Mouse (Mus musculus): ENCODE results near the gene Actl6b. TPM values are rescaled to one million over a fixed set of nuclear protein-coding genes. Genes with fewer than 3 reads are reported as not detected.

The Actl6b gene
- total RNA-seq, 1 experiment from 2014 or later, result not detected

GRCm38 (mm10) chr5:137527413-137527812 is 25.9 kb upstream of the Actl6b start:
- no peak for ATAC-seq (replicated peaks; ENCODE audit: low read depth, poor library complexity, severe bottlenecking)

- no peak for ATAC-seq (replicated peaks; ENCODE audit: low read depth, poor library complexity, severe bottlenecking)
These were observed 24.9 kb upstream of the Actl6b start for GRCm38 (mm10) chr5:137528247-137528968.

GRCm38 (mm10) chr5:137529221-137529995 is 23.9 kb upstream of the Actl6b start:
- ATAC-seq (replicated peaks; ENCODE audit: low read depth, poor library complexity, severe bottlenecking), result no peak

GRCm38 (mm10) chr5:137530075-137530474 is 23.2 kb upstream of the Actl6b start:
- no peak for ATAC-seq (replicated peaks; ENCODE audit: low read depth, poor library complexity, severe bottlenecking)

GRCm38 (mm10) chr5:137530588-137531413 is 22.5 kb upstream of the Actl6b start:
- ATAC-seq (replicated peaks; ENCODE audit: low read depth, poor library complexity, severe bottlenecking), result 0 out of 2 replicates have a peak, but pooled peaks have one; percentile 5

- no peak for ATAC-seq (replicated peaks; ENCODE audit: low read depth, poor library complexity, severe bottlenecking)
These were observed 21.7 kb upstream of the Actl6b start for GRCm38 (mm10) chr5:137531414-137532130.

GRCm38 (mm10) chr5:137532131-137532807 is 21.0 kb upstream of the Actl6b start:
- no peak for ATAC-seq (replicated peaks; ENCODE audit: low read depth, poor library complexity, severe bottlenecking)

GRCm38 (mm10) chr5:137532808-137533116 is 20.6 kb upstream of the Actl6b start:
- ATAC-seq (replicated peaks; ENCODE audit: low read depth, poor library complexity, severe bottlenecking), result peak; percentile 15

- ATAC-seq (replicated peaks; ENCODE audit: low read depth, poor library complexity, severe bottlenecking), result peak; percentile 81
These were observed 20.0 kb upstream of the Actl6b start, which contains the start of the genes Epo and Gnb2 for GRCm38 (mm10) chr5:137533117-137533827. Epo (minus strand) TSS chr5:137533242. Gnb2 (minus strand) TSS chr5:137533510.

- no peak for ATAC-seq (replicated peaks; ENCODE audit: low read depth, poor library complexity, severe bottlenecking)
These were observed 18.6 kb upstream of the Actl6b start for GRCm38 (mm10) chr5:137534762-137535161.

- no peak for ATAC-seq (replicated peaks; ENCODE audit: low read depth, poor library complexity, severe bottlenecking)
These were observed 18.0 kb upstream of the Actl6b start for GRCm38 (mm10) chr5:137535318-137535717.

- no peak for ATAC-seq (replicated peaks; ENCODE audit: low read depth, poor library complexity, severe bottlenecking)
These were observed 15.9 kb upstream of the Actl6b start for GRCm38 (mm10) chr5:137537461-137537860.

- no peak for ATAC-seq (replicated peaks; ENCODE audit: low read depth, poor library complexity, severe bottlenecking)
These were observed 14.0 kb upstream of the Actl6b start for GRCm38 (mm10) chr5:137539291-137539801.

- ATAC-seq (replicated peaks; ENCODE audit: low read depth, poor library complexity, severe bottlenecking), result no peak
These were observed 12.3 kb upstream of the Actl6b start for GRCm38 (mm10) chr5:137540991-137541390.

GRCm38 (mm10) chr5:137541768-137542540 is 11.4 kb upstream of the Actl6b start:
- 0 out of 2 replicates have a peak, but pooled peaks have one; percentile 11 for ATAC-seq (replicated peaks; ENCODE audit: low read depth, poor library complexity, severe bottlenecking)

- ATAC-seq (replicated peaks; ENCODE audit: low read depth, poor library complexity, severe bottlenecking), result no peak
These were observed 8.4 kb upstream of the Actl6b start for GRCm38 (mm10) chr5:137544926-137545325.

GRCm38 (mm10) chr5:137545596-137545995 is 7.7 kb upstream of the Actl6b start:
- no peak for ATAC-seq (replicated peaks; ENCODE audit: low read depth, poor library complexity, severe bottlenecking)

- no peak for ATAC-seq (replicated peaks; ENCODE audit: low read depth, poor library complexity, severe bottlenecking)
These were observed 3.5 kb upstream of the Actl6b start for GRCm38 (mm10) chr5:137549840-137550239.

Data from common myeloid progenitor, adult 5-6 weeks (primary cell).